Mouse (Mus musculus) WW6 (cell line): ENCODE measurements around the gene Tas2r139.
A peak's percentile ranks its signal among the peaks of the same experiment; 100 is the strongest.
"Not testable (repeated sequence)": the region's sequence is repeated elsewhere in the genome, so short reads cannot be mapped to it uniquely, and the experiment has no call there.

Experiments used
- DNase-seq: peaks from one replicate; pipeline ENCODE4 v3.0.0-alpha.2; 2013; ENCODE audit warnings: low read depth, low spot score

Tas2r139 gene

GRCm38 (mm10) chr6:42140636-42141035, at the start of gene Tas2r139:
TSS of gene Tas2r139 (plus strand) at chr6:42140936.
- DNase-seq, result no peak

GRCm38 (mm10) chr6:42151115-42151514, 10.4 kb downstream of the Tas2r139 start:
- not testable (repeated sequence) for DNase-seq

GRCm38 (mm10) chr6:42182462-42182861, 41.7 kb downstream of the Tas2r139 start:
- no peak for DNase-seq

- DNase-seq, result peak; percentile 11
These were observed 45.5 kb downstream of the Tas2r139 start for GRCm38 (mm10) chr6:42186230-42186629.
